Mouse (Mus musculus) hindlimb bud, embryonic 11.5 days (tissue): ENCODE measurements around the gene Mis12.

Experiments
- DNase-seq: peaks from one replicate; pipeline ENCODE4 v3.0.0-alpha.2; 2012; ENCODE audit warnings: low read depth, low spot score; ENCODE audit errors: extremely low spot score

The Mis12 gene

DNA sequence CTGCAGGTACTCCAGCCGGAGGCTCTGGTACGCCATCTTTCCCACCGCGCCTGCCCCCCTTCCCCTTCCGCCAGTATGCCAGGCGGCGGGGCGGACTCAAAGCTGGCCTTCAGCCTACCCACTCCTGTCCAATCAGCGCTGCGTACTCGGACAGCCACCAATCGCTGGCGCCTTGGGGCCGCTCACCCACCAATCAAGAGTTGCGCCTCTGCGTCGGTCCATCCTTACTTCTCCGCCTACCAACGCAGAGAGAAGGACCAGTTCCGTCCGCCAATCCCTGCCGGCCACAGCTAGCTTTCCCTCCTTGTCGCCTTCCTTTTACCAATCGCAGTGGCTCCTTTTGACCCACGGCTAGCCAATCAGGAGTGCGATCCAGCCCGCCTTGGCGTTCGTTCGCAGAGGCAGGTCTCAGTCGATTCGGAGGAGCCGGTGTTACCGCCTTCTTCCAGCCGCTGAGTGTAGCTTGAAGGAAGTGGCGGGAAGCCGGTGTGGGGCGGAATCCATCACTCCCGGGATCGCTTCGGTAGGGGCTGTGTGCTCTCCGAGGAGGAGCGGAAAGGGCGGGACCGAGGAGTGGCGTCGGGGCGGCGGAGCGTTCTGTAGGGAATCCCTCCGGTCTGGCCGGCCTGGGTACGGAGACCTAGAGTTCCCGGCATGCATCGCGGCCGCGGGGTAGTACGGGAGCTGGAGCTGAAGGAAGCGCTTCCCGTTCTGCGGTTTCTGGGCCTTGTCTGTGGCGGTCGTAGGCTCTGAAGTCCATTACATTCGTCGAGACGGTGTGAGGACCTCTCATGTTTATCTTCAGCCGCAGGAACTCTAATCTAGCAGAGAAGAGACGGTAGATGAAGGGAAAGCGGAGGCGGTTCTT, at the start of gene Mis12, which contains the start of gene Derl2:
Mis12 (plus strand) TSS at position 411 of the 868 bp plus-strand sequence.
Derl2 (minus strand) TSS at position 641 of the 868 bp plus-strand sequence.
- DNase-seq = peak; percentile 95

DNA sequence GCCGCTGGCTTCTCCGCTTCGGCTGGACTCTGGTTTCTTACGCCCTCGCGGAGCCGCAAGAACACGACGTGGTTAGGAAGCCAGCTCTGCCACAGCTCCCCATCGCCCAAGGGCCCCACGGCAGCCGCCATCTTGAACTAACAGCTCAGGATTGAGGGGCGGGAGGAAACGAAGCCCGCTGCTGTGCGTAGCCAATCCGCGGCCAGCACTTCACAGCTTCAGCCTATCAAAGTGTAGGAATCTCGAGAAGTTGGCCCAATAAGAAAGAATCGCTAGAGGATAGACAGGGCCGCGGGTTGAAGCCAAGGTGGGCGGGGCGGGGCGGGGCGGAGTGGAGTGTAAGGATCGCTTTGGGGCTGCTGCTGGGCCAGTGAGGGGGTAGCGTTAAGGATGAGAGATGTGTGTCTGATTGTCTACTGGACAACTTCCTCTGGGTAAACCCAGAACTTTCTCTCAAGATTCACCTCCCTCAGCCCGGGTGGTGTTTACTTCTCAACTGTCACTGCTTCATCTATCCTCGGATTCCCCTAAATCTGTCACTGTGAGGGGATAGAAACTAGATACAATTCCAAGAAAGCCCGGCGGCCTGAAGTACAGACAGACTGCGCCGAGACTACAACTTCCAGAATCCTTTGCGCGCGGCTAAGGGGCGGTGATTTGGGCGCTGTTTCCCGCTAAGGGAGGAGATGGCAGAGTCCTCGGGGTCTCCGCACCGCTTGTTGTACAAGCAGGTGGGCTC, 49.4 kb upstream of the Mis12 start, which contains the start of the genes Nup88 and Rpain:
Nup88 (minus strand) TSS at position 153 of the 739 bp plus-strand sequence.
Rpain (plus strand) TSS at position 393 of the 739 bp plus-strand sequence.
- peak; percentile 93 for DNase-seq

DNA sequence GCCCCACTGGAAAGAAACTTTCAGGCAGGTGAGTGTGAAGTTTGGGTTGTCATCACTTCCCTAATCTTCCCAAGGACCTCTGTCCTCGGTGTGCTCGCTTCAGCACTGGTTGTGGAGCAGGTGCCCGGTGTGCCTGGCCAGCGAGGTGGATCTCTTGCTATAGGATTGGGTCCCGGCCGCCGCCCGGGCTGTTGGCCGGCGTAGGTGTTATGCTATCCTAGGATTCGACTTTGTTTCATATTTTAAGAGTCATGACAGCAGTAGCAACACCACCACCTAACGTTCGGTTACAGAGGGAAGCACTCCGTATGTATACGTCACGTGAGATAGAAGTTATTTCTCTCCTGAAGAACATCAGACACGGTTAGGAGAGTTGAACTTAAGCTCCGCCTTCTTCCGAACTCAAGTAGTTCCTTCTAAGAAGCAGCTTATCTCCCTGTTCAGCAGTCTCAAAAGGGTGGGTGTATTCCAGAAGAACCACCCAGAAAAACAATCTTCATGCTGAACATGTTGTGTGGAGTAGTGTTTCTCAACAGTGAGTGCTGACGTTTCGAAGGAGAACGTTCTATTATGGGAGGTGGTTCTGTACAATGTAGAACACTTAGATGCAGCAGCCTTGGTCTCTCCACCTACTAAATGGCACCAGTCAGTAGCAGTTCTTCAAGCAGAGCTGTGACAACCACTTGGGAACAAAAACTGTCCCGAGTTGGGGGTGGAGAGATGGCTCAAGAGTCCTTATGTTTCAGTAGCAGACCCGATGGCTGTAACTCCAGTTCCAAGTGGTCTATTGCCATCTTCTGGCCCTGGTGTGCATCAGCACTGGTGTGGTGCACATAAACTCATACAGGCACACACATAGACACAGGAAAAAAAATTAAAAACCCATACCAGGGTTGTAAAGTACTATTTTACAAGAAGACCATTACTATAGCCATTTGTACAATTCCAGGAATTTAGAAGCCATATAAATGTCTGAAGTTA, 48.6 kb upstream of the Mis12 start:
- no peak for DNase-seq

- no peak for DNase-seq
Measured at GRCm38 (mm10) chr11:70972586-70972985, 46.8 kb upstream of the Mis12 start.

DNA sequence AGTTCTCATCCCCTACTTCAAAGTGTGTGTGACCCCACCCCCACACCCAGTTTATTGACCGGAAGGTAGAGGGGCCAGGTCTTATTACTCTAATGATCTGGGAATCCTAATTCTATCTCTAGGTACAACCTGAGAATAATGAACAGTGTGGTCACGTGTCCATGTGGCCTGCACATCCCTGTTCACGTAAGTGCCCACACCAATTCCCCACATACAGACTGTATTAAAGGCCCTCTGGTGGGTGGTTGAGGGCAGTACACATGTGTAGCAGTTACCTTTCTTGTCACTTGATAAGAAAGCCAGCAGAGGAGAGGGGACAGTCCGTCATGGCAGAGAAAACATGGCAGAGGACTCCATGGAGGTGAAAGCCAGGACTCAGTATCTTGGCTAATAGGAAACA, 45.5 kb upstream of the Mis12 start:
- DNase-seq = no peak

DNA sequence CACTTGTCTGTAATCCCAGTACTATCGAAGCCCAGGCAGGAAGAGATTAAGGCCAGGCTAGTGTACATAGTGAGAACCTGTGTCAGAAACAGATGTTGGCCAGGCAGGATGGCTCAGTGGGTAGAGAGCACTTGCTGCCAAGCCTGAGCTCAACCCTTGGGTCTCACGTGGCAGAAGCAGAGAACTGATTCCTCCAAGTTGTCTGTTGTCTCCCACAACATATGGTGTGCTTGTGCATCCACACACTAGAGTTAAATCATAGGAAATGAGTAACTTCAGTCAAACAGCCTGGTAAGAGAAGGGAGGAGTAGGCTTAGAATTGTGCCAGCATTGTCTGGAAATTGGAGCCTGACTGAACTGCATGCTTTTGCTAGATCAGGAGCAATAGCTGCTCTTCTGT, 44.2 kb upstream of the Mis12 start:
- no peak for DNase-seq

GRCm38 (mm10) chr11:70977293-70977692, 42.1 kb upstream of the Mis12 start:
- no peak for DNase-seq

- no peak for DNase-seq
Measured at GRCm38 (mm10) chr11:70980232-70980631, 39.2 kb upstream of the Mis12 start.

- no peak for DNase-seq
Measured at GRCm38 (mm10) chr11:70980751-70981510, 38.5 kb upstream of the Mis12 start.

GRCm38 (mm10) chr11:70982030-70982429, 37.4 kb upstream of the Mis12 start:
- DNase-seq = no peak

GRCm38 (mm10) chr11:70982557-70983228, 36.7 kb upstream of the Mis12 start, which contains the start of gene C1qbp:
C1qbp (minus strand) TSS chr11:70983026.
- no peak for DNase-seq

DNA sequence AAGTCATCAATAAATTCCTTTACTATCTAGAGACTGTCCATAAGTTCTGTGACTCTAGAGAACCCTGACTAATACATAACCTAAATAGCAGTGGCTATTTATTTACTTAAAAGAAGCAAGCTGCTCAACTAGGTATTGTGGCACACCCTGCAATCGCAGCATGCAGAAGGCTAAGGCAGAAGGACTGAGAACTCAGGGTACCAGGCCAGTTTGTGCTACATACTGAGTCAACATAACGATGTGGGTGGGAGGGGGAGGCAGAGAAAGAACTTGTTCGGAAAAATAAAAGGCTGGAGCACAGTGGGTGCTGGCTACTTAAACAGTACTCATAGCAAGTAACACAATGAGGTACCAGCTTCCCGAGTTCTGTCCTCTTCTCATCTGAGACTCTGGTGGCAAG, 18.2 kb upstream of the Mis12 start:
- no peak for DNase-seq

GRCm38 (mm10) chr11:71003611-71004315, 15.6 kb upstream of the Mis12 start:
- DNase-seq = no peak

- DNase-seq = peak; percentile 97
Measured at GRCm38 (mm10) chr11:71004316-71004773, 15.1 kb upstream of the Mis12 start, which contains the start of gene Dhx33. Dhx33 (minus strand) TSS chr11:71004437.

GRCm38 (mm10) chr11:71005046-71005445, 14.4 kb upstream of the Mis12 start:
- DNase-seq = no peak

- no peak for DNase-seq
Measured at GRCm38 (mm10) chr11:71007026-71007425, 12.4 kb upstream of the Mis12 start.

DNA sequence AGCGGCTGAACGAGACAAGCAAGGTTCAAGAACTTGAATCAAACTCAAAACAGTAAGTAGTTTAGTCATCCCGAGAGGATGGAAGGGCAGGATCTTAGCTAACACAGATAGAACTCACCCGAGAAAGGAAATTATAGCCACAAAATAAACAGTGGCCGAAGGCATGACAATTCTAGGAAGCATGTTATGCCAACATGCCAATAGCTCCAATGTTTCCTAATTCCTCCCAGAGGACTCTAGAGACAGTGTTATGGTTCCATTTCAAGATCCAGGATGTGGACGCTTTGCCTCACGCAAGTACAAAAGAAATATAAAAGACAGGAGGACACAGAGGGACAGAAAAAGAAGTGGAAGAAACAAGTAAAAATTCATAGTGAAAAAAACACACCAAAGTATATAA, 11.6 kb upstream of the Mis12 start:
- no peak for DNase-seq

- DNase-seq = no peak
Measured at GRCm38 (mm10) chr11:71008321-71008720, 11.1 kb upstream of the Mis12 start.
